Mouse (Mus musculus) kidney, embryonic 14.5 days (tissue): Measurements from ENCODE around the gene Cox18. TPM values are rescaled to one million over a fixed set of nuclear protein-coding genes. Genes with fewer than 3 reads are reported as not detected.
"Not testable (repeated sequence)": the region's sequence is repeated elsewhere in the genome, so short reads cannot be mapped to it uniquely, and the experiment has no call there.

Source experiments
- ATAC-seq: fragments of 200-750 bp; cut with Nextera tagmentation; 2 replicates; pipeline ENCODE4 v1.8.0; 2017; ENCODE audit warnings: moderate number of reproducible peaks, mild to moderate bottlenecking, moderate TSS enrichment, moderate library complexity; ENCODE audit not compliant: low FRiP score, low TSS enrichment
- H3K27ac ChIP-seq: fragments of 300-500 bp; sonication (generic); 2 replicates; pipeline ENCODE4 v1.5.1; 2014; ENCODE audit warnings: low read depth, mild to moderate bottlenecking, low read length, moderate library complexity, mixed read lengths
- H3K27me3 ChIP-seq: fragments of 300-500 bp; sonication (generic); 2 replicates; pipeline ENCODE4 v1.6.1; 2014; ENCODE audit warnings: mild to moderate bottlenecking, low read length; ENCODE audit not compliant: control insufficient read depth, insufficient read depth
- H3K36me3 ChIP-seq: fragments of 300-500 bp; sonication (generic); 2 replicates; pipeline ENCODE4 v1.6.1; 2014; ENCODE audit warnings: low read length, mixed read lengths; ENCODE audit not compliant: control insufficient read depth, insufficient read depth
- H3K4me1 ChIP-seq: fragments of 300-500 bp; sonication (generic); 2 replicates; pipeline ENCODE4 v1.6.1; 2014; ENCODE audit warnings: low read length, mixed read lengths; ENCODE audit not compliant: control insufficient read depth, insufficient read depth
- H3K4me2 ChIP-seq: fragments of 300-500 bp; sonication (generic); replicated peaks from 2 replicates; pipeline ENCODE4 v1.6.1; 2014; ENCODE audit warnings: low read depth, mild to moderate bottlenecking, low read length
- H3K4me3 ChIP-seq: fragments of 300-500 bp; sonication (generic); 2 replicates; pipeline ENCODE4 v1.5.1; 2014; ENCODE audit warnings: mild to moderate bottlenecking, low read length
- H3K9ac ChIP-seq: fragments of 300-500 bp; sonication (generic); 2 replicates; pipeline ENCODE4 v1.6.1; 2014; ENCODE audit warnings: low read depth, mild to moderate bottlenecking, low read length, moderate library complexity
- H3K9me3 ChIP-seq: fragments of 300-500 bp; sonication (generic); 2 replicates; pipeline ENCODE4 v1.6.1; 2016; ENCODE audit warnings: low read length; ENCODE audit not compliant: control insufficient read depth
- WGBS: fragments of 180-500 bp; shearing (Covaris S2); extraction: QIAGEN DNeasy Blood & Tissue Kit; methylation state at CpG from one replicate; pipeline ENCODE4 v1.1.7; 2014; 5-methylcytosine and 5-hydroxymethylcytosine counted together
- polyA plus RNA-seq: library from polyadenylated mRNA; unstranded; fragments of >200 nt; fragmentation: Nextera tagmentation; extraction: Ambion mirVana; gene quantifications from 2 replicates; pipeline ENCODE4 v1.2.1, GENCODE M21; 2014

Gene Cox18
- polyA plus RNA-seq: 37.2 and 39.9 TPM in 2 replicates

- peak; percentile 99 for ATAC-seq
- H3K36me3 ChIP-seq: peaks cover 42% of the 10 kb centered on the region
- H3K4me3 ChIP-seq: peak within 1 kb of the TSS; percentile 84
- under 1% methylated on average over 55 of the region's 62 CpGs for WGBS
- H3K4me2 ChIP-seq: peak within 1 kb of the TSS; percentile 68
- H3K27ac ChIP-seq: peak within 1 kb of the TSS; percentile 88
- H3K27me3 ChIP-seq: no peaks in the 10 kb centered on the region
- no peaks in the 10 kb centered on the region for H3K9me3 ChIP-seq
- H3K4me1 ChIP-seq: peaks cover 9% of the 10 kb centered on the region
- peak within 1 kb of the TSS; percentile 88 for H3K9ac ChIP-seq
Measured at GRCm38 (mm10) chr5:90223534-90224381, at the start of gene Cox18. Gene Cox18, minus strand, starts transcription at chr5:90224001.

GRCm38 (mm10) chr5:90262230-90262629, 38.4 kb upstream of the Cox18 start:
- H3K36me3 ChIP-seq: peaks cover 80% of the 10 kb centered on the region
- not testable (repeated sequence) for H3K27me3 ChIP-seq, H3K9ac ChIP-seq, H3K4me2 ChIP-seq, H3K9me3 ChIP-seq, ATAC-seq, H3K4me3 ChIP-seq, H3K27ac ChIP-seq, H3K4me1 ChIP-seq
- WGBS: 74% methylated on average over 2 of the region's 2 CpGs

- ATAC-seq: no peak
- H3K36me3 ChIP-seq: peaks cover 88% of the 10 kb centered on the region
- no peak overlapping the region for H3K9ac ChIP-seq
- no peaks in the 10 kb centered on the region for H3K27me3 ChIP-seq
- H3K4me3 ChIP-seq: no peak overlapping the region
- H3K4me1 ChIP-seq: no peaks in the 10 kb centered on the region
- H3K27ac ChIP-seq: no peak overlapping the region
- no peak overlapping the region for H3K4me2 ChIP-seq
- H3K9me3 ChIP-seq: no peaks in the 10 kb centered on the region
- WGBS: 95% methylated on average over 3 of the region's 3 CpGs
Measured at GRCm38 (mm10) chr5:90257023-90257422, 33.2 kb upstream of the Cox18 start.

GRCm38 (mm10) chr5:90247503-90247902, 23.7 kb upstream of the Cox18 start:
- Histone ChIP-seq H3K27me3 (no peaks in the 10 kb centered on the region), H3K27ac (no peak overlapping the region), H3K9me3 (no peaks in the 10 kb centered on the region), H3K36me3 (peaks cover 72% of the 10 kb centered on the region), H3K9ac (no peak overlapping the region), H3K4me2 (no peak overlapping the region), H3K4me3 (no peak overlapping the region), H3K4me1 (no peaks in the 10 kb centered on the region)
- no peak for ATAC-seq

GRCm38 (mm10) chr5:90246987-90247386, 23.2 kb upstream of the Cox18 start:
- Histone ChIP-seq H3K4me3 (no peak overlapping the region), H3K27me3 (no peaks in the 10 kb centered on the region), H3K9ac (no peak overlapping the region), H3K27ac (no peak overlapping the region), H3K4me2 (no peak overlapping the region), H3K4me1 (no peaks in the 10 kb centered on the region), H3K36me3 (peaks cover 72% of the 10 kb centered on the region), H3K9me3 (no peaks in the 10 kb centered on the region)
- WGBS: 91% methylated on average over 2 of the region's 2 CpGs
- no peak for ATAC-seq

GRCm38 (mm10) chr5:90246567-90246966, 22.8 kb upstream of the Cox18 start:
- Histone ChIP-seq H3K9me3 (no peaks in the 10 kb centered on the region), H3K4me3 (no peak overlapping the region), H3K4me1 (no peaks in the 10 kb centered on the region), H3K9ac (no peak overlapping the region), H3K4me2 (no peak overlapping the region), H3K27ac (no peak overlapping the region), H3K27me3 (no peaks in the 10 kb centered on the region), H3K36me3 (peaks cover 72% of the 10 kb centered on the region)
- ATAC-seq: no peak
- 86% methylated on average over 4 of the region's 4 CpGs for WGBS

GRCm38 (mm10) chr5:90245416-90245815, 21.6 kb upstream of the Cox18 start:
- Histone ChIP-seq H3K4me3 (no peak overlapping the region), H3K9ac (no peak overlapping the region), H3K9me3 (no peaks in the 10 kb centered on the region), H3K4me1 (no peaks in the 10 kb centered on the region), H3K27ac (no peak overlapping the region), H3K36me3 (peaks cover 66% of the 10 kb centered on the region), H3K4me2 (no peak overlapping the region), H3K27me3 (no peaks in the 10 kb centered on the region)
- 69% methylated on average over 4 of the region's 4 CpGs for WGBS
- no peak for ATAC-seq

GRCm38 (mm10) chr5:90235217-90235616, 11.4 kb upstream of the Cox18 start:
- ATAC-seq: no peak
- Histone ChIP-seq H3K27ac (no peak overlapping the region), H3K4me3 (no peak overlapping the region), H3K27me3 (no peaks in the 10 kb centered on the region), H3K4me2 (no peak overlapping the region), H3K4me1 (no peaks in the 10 kb centered on the region), H3K9me3 (no peaks in the 10 kb centered on the region), H3K36me3 (peaks cover 88% of the 10 kb centered on the region), H3K9ac (no peak overlapping the region)
- 95% methylated on average over 8 of the region's 8 CpGs for WGBS

- no peak overlapping the region for H3K4me2 ChIP-seq
- ATAC-seq: no peak
- H3K4me1 ChIP-seq: no peaks in the 10 kb centered on the region
- WGBS: 97% methylated on average over 4 of the region's 4 CpGs
- H3K4me3 ChIP-seq: no peak overlapping the region
- peaks cover 89% of the 10 kb centered on the region for H3K36me3 ChIP-seq
- no peak overlapping the region for H3K9ac ChIP-seq
- H3K27ac ChIP-seq: no peak overlapping the region
- H3K9me3 ChIP-seq: no peaks in the 10 kb centered on the region
- H3K27me3 ChIP-seq: no peaks in the 10 kb centered on the region
Measured at GRCm38 (mm10) chr5:90233305-90233704, 9.5 kb upstream of the Cox18 start.
